Mouse (Mus musculus): ENCODE results near the gene Map3k1. TPM values are rescaled to one million over a fixed set of nuclear protein-coding genes. Genes with fewer than 3 reads are reported as not detected.

Map3k1 gene
- polyA plus RNA-seq, 1 experiment from 2014 or later, result 17.7 TPM

GRCm38 (mm10) chr13:111801662-111802270 lies 7.0 kb downstream of the Map3k1 start:
- Histone ChIP-seq H3K27me3 (replicated peaks; ENCODE audit: control insufficient read depth, insufficient read depth, low read length) (no peaks in the 10 kb centered on the region), H3K27ac (replicated peaks; ENCODE audit: low read depth, low read length) (no peak overlapping the region), H3K9ac (ENCODE audit: low read depth, low read length) (no peak overlapping the region), H3K4me1 (ENCODE audit: control insufficient read depth, insufficient read depth, low read length) (peaks cover 50% of the 10 kb centered on the region), H3K4me3 (ENCODE audit: low read depth, low read length) (no peak overlapping the region), H3K9me3 (ENCODE audit: control insufficient read depth, low read length) (no peaks in the 10 kb centered on the region), H3K36me3 (ENCODE audit: control insufficient read depth, insufficient read depth, low read length) (no peaks in the 10 kb centered on the region), H3K4me2 (ENCODE audit: low read depth, low read length) (no peak overlapping the region)
- 56% methylated on average over 10 of the region's 10 CpGs for WGBS
- no peak for DNase-seq (ENCODE audit: low spot score)
- ATAC-seq (ENCODE audit: low read depth), result no peak

GRCm38 (mm10) chr13:111800866-111801265 lies 7.9 kb downstream of the Map3k1 start:
- Histone ChIP-seq H3K27ac (replicated peaks; ENCODE audit: low read depth, low read length) (no peak overlapping the region), H3K4me2 (ENCODE audit: low read depth, low read length) (no peak overlapping the region), H3K4me1 (ENCODE audit: control insufficient read depth, insufficient read depth, low read length) (peaks cover 58% of the 10 kb centered on the region), H3K4me3 (ENCODE audit: low read depth, low read length) (no peak overlapping the region), H3K9me3 (ENCODE audit: control insufficient read depth, low read length) (no peaks in the 10 kb centered on the region), H3K27me3 (replicated peaks; ENCODE audit: control insufficient read depth, insufficient read depth, low read length) (no peaks in the 10 kb centered on the region), H3K36me3 (ENCODE audit: control insufficient read depth, insufficient read depth, low read length) (no peaks in the 10 kb centered on the region), H3K9ac (ENCODE audit: low read depth, low read length) (no peak overlapping the region)
- ATAC-seq (ENCODE audit: low read depth), result no peak
- WGBS, result 29% methylated on average over 4 of the region's 4 CpGs
- DNase-seq (ENCODE audit: low spot score), result no peak

- ATAC-seq (ENCODE audit: low read depth) (no peak), DNase-seq (ENCODE audit: low spot score) (no peak)
- Histone ChIP-seq H3K27me3 (replicated peaks; ENCODE audit: control insufficient read depth, insufficient read depth, low read length) (no peaks in the 10 kb centered on the region), H3K4me3 (ENCODE audit: low read depth, low read length) (no peak overlapping the region), H3K9ac (ENCODE audit: low read depth, low read length) (no peak overlapping the region), H3K4me1 (ENCODE audit: control insufficient read depth, insufficient read depth, low read length) (peaks cover 54% of the 10 kb centered on the region), H3K4me2 (ENCODE audit: low read depth, low read length) (no peak overlapping the region), H3K27ac (replicated peaks; ENCODE audit: low read depth, low read length) (no peak overlapping the region), H3K36me3 (ENCODE audit: control insufficient read depth, insufficient read depth, low read length) (no peaks in the 10 kb centered on the region), H3K9me3 (ENCODE audit: control insufficient read depth, low read length) (no peaks in the 10 kb centered on the region)
- WGBS, result 57% methylated on average over 12 of the region's 12 CpGs
Measured at GRCm38 (mm10) chr13:111798044-111798443, 10.7 kb downstream of the Map3k1 start.

GRCm38 (mm10) chr13:111797021-111797420 lies 11.8 kb downstream of the Map3k1 start:
- DNase-seq (ENCODE audit: low spot score), result peak; percentile 84
- no peaks in the 10 kb centered on the region for H3K36me3 ChIP-seq (ENCODE audit: control insufficient read depth, insufficient read depth, low read length)
- WGBS, result 20% methylated on average over 8 of the region's 8 CpGs
- peak overlapping the region; percentile 33 for H3K27ac ChIP-seq (replicated peaks; ENCODE audit: low read depth, low read length)
- ATAC-seq (ENCODE audit: low read depth), result peak; percentile 89
- H3K4me2 ChIP-seq (ENCODE audit: low read depth, low read length), result peak overlapping the region; percentile 30; the same call in 1 of the 2 replicates
- no peaks in the 10 kb centered on the region for H3K9me3 ChIP-seq (ENCODE audit: control insufficient read depth, low read length)
- H3K4me1 ChIP-seq (ENCODE audit: control insufficient read depth, insufficient read depth, low read length), result peaks cover 58% of the 10 kb centered on the region
- no peak overlapping the region for H3K9ac ChIP-seq (ENCODE audit: low read depth, low read length)
- no peaks in the 10 kb centered on the region for H3K27me3 ChIP-seq (replicated peaks; ENCODE audit: control insufficient read depth, insufficient read depth, low read length)
- H3K4me3 ChIP-seq (ENCODE audit: low read depth, low read length), result no peak overlapping the region

- DNase-seq (ENCODE audit: low spot score) (peak; percentile 64), ATAC-seq (ENCODE audit: low read depth) (peak; percentile 24; the same call in 1 of the 2 replicates)
- no peaks in the 10 kb centered on the region for H3K36me3 ChIP-seq (ENCODE audit: control insufficient read depth, insufficient read depth, low read length)
- WGBS, result 46% methylated on average over 11 of the region's 11 CpGs
- H3K27me3 ChIP-seq (replicated peaks; ENCODE audit: control insufficient read depth, insufficient read depth, low read length), result no peaks in the 10 kb centered on the region
- peak overlapping the region; percentile 28; the same call in 1 of the 2 replicates for H3K27ac ChIP-seq (replicated peaks; ENCODE audit: low read depth, low read length)
- H3K4me1 ChIP-seq (ENCODE audit: control insufficient read depth, insufficient read depth, low read length), result peaks cover 56% of the 10 kb centered on the region
- no peak overlapping the region; the same call in 1 of the 2 replicates for H3K4me2 ChIP-seq (ENCODE audit: low read depth, low read length)
- no peak overlapping the region for H3K4me3 ChIP-seq (ENCODE audit: low read depth, low read length)
- no peak overlapping the region for H3K9ac ChIP-seq (ENCODE audit: low read depth, low read length)
- H3K9me3 ChIP-seq (ENCODE audit: control insufficient read depth, low read length), result no peaks in the 10 kb centered on the region
Measured at GRCm38 (mm10) chr13:111796191-111796920, 12.4 kb downstream of the Map3k1 start.

- H3K4me3 ChIP-seq (ENCODE audit: low read depth, low read length), result no peak overlapping the region
- H3K36me3 ChIP-seq (ENCODE audit: control insufficient read depth, insufficient read depth, low read length), result no peaks in the 10 kb centered on the region
- no peak overlapping the region for H3K9ac ChIP-seq (ENCODE audit: low read depth, low read length)
- no peaks in the 10 kb centered on the region for H3K9me3 ChIP-seq (ENCODE audit: control insufficient read depth, low read length)
- 72% methylated on average over 14 of the region's 14 CpGs for WGBS
- H3K27ac ChIP-seq (replicated peaks; ENCODE audit: low read depth, low read length), result no peak overlapping the region
- no peaks in the 10 kb centered on the region for H3K27me3 ChIP-seq (replicated peaks; ENCODE audit: control insufficient read depth, insufficient read depth, low read length)
- no peak overlapping the region for H3K4me2 ChIP-seq (ENCODE audit: low read depth, low read length)
- H3K4me1 ChIP-seq (ENCODE audit: control insufficient read depth, insufficient read depth, low read length), result peaks cover 69% of the 10 kb centered on the region
- DNase-seq (ENCODE audit: low spot score) (no peak), ATAC-seq (ENCODE audit: low read depth) (no peak)
Measured at GRCm38 (mm10) chr13:111792975-111793287, 15.9 kb downstream of the Map3k1 start.

GRCm38 (mm10) chr13:111792130-111792974 lies 16.4 kb downstream of the Map3k1 start:
- no peak overlapping the region for H3K4me3 ChIP-seq (ENCODE audit: low read depth, low read length)
- H3K9ac ChIP-seq (ENCODE audit: low read depth, low read length), result no peak overlapping the region
- peaks cover 64% of the 10 kb centered on the region for H3K4me1 ChIP-seq (ENCODE audit: control insufficient read depth, insufficient read depth, low read length)
- ATAC-seq (ENCODE audit: low read depth), result no peak
- H3K27me3 ChIP-seq (replicated peaks; ENCODE audit: control insufficient read depth, insufficient read depth, low read length), result no peaks in the 10 kb centered on the region
- no peaks in the 10 kb centered on the region for H3K36me3 ChIP-seq (ENCODE audit: control insufficient read depth, insufficient read depth, low read length)
- H3K27ac ChIP-seq (replicated peaks; ENCODE audit: low read depth, low read length), result no peak overlapping the region
- no peaks in the 10 kb centered on the region for H3K9me3 ChIP-seq (ENCODE audit: control insufficient read depth, low read length)
- H3K4me2 ChIP-seq (ENCODE audit: low read depth, low read length), result no peak overlapping the region
- no peak for DNase-seq (ENCODE audit: low spot score)
- WGBS, result 46% methylated on average over 16 of the region's 16 CpGs

GRCm38 (mm10) chr13:111791596-111791995 lies 17.2 kb downstream of the Map3k1 start:
- DNase-seq (ENCODE audit: low spot score) (no peak), ATAC-seq (ENCODE audit: low read depth) (no peak)
- Histone ChIP-seq H3K36me3 (ENCODE audit: control insufficient read depth, insufficient read depth, low read length) (no peaks in the 10 kb centered on the region), H3K4me2 (ENCODE audit: low read depth, low read length) (no peak overlapping the region), H3K27me3 (replicated peaks; ENCODE audit: control insufficient read depth, insufficient read depth, low read length) (no peaks in the 10 kb centered on the region), H3K9ac (ENCODE audit: low read depth, low read length) (no peak overlapping the region), H3K9me3 (ENCODE audit: control insufficient read depth, low read length) (no peaks in the 10 kb centered on the region), H3K4me1 (ENCODE audit: control insufficient read depth, insufficient read depth, low read length) (peaks cover 57% of the 10 kb centered on the region), H3K4me3 (ENCODE audit: low read depth, low read length) (no peak overlapping the region), H3K27ac (replicated peaks; ENCODE audit: low read depth, low read length) (no peak overlapping the region)
- WGBS, result 88% methylated on average over 11 of the region's 11 CpGs
